Comparison of ENCODE assay signal across 8 mouse cellular contexts in the genomic region with DNA sequence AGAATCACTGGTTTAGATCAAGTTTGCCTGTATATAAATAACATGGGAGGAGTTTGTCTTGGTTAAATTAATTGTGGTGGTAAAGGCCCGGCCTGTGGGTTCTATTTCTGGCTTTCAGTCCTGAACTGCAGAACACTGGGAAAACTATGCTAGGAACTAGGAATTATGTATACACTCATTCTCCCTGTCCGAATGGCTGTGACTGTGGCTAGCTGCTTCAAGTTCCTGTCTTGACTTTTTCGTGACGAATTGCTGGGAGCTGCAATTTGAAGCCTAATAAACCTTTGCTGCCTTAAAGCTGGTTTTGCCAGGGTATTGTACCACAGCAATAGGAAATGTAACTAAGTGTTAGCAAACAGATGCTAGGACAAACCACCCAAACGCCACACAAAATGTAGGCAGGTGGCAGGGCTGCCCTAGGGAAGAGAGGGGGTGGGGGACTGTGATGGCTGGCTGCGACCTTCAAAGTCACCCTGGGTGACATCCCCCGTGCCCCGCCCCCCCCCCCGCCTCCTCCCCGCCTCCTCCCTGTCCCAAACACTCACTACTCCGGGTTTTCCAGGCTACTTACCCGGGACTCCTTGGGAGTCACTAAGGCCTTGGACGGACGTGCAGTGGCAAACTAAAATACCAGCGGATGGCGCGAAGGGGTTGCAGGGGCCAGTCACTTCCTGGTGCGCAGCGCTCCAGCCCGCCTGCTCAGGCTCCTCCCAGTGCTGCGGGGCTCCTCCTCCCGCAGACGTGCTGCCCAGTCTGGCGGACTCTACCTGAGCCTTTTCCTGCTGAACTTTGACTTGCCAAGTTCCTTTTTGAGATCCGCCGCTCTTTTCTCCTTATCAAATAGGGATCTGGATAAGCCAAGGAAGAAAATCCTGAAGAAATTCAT. TPM values are rescaled to one million over a fixed set of nuclear protein-coding genes. Genes with fewer than 3 reads are reported as not detected.
DNase-seq lines count a peak whose midpoint lies in the region; ATAC-seq and TF ChIP-seq lines count a peak whose summit lies in the region.

A gene (minus strand): TSS at position 710 of the 886 bp plus-strand sequence.

- peak; percentile 39 to 47 for DNase-seq in CD8-positive naive resting alpha-beta T cell, adult 2 months (ENCODE audit: low read depth in 2 of 2, low spot score in 2 of 2)
- DNase-seq in brain, adult 2 months (ENCODE audit: low read depth, low spot score), result peak; percentile 77
- DNase-seq in neural tube, embryonic 11.5 days (ENCODE audit: low spot score), result peak; percentile 58
- DNase-seq in stomach, postnatal 0 days (ENCODE audit: low spot score), result peak; percentile 76

- no peaks in the 10 kb centered on the region for H3K27me3 ChIP-seq in erythroblast, embryonic 14.5 days (ENCODE audit: control insufficient read depth)
- H3K27me3 ChIP-seq in heart, embryonic 13.5 days (replicated peaks), result no peaks in the 10 kb centered on the region
- H3K27me3 ChIP-seq in kidney, embryonic 16.5 days (ENCODE audit: insufficient read depth, low read length), result no peaks in the 10 kb centered on the region; the same call in 1 of the 2 replicates
- H3K27me3 ChIP-seq in liver, embryonic 16.5 days (ENCODE audit: control insufficient read depth, insufficient read depth, low read depth, low read length), result no peaks in the 10 kb centered on the region
- H3K27me3 ChIP-seq in neural tube, embryonic 11.5 days (ENCODE audit: control insufficient read depth, insufficient read depth, low read length), result peaks cover 3% of the 10 kb centered on the region; the same call in 1 of the 2 replicates
- H3K27me3 ChIP-seq in stomach, postnatal 0 days (ENCODE audit: control insufficient read depth, insufficient read depth, low read length), result no peaks in the 10 kb centered on the region

- 6% methylated on average over 23 of the region's 26 CpGs for WGBS in heart, embryonic 13.5 days
- WGBS in kidney, embryonic 16.5 days, result 19% methylated on average over 23 of the region's 26 CpGs
- 13% methylated on average over 25 of the region's 26 CpGs for WGBS in liver, embryonic 16.5 days (ENCODE audit: insufficient replicate concordance)
- WGBS in neural tube, embryonic 11.5 days, result 19% methylated on average over 20 of the region's 26 CpGs
- WGBS in stomach, postnatal 0 days, result 17% methylated on average over 19 of the region's 26 CpGs

- no peak for TF ChIP-seq EP300 in stomach, postnatal 0 days (optimal IDR thresholded peaks at IDR 0.05)

- no peak for TF ChIP-seq CTCF in stomach, postnatal 0 days (IDR thresholded peaks at IDR 0.05; ENCODE audit: low read depth)

- H3K27ac ChIP-seq in heart, embryonic 13.5 days (replicated peaks), result peak within 1 kb of the TSS; percentile 91
- peak within 1 kb of the TSS; percentile 85 for H3K27ac ChIP-seq in kidney, embryonic 16.5 days (ENCODE audit: low read length)
- no peak within 1 kb of the TSS for H3K27ac ChIP-seq in liver, embryonic 16.5 days (ENCODE audit: low read length)
- no peak within 1 kb of the TSS for H3K27ac ChIP-seq in neural tube, embryonic 11.5 days (ENCODE audit: low read depth, low read length)
- peak within 1 kb of the TSS; percentile 76 for H3K27ac ChIP-seq in stomach, postnatal 0 days (replicated peaks)

- H3K9ac ChIP-seq in heart, embryonic 13.5 days, result peak within 1 kb of the TSS; percentile 74
- peak within 1 kb of the TSS; percentile 48 for H3K9ac ChIP-seq in kidney, embryonic 16.5 days (replicated peaks; ENCODE audit: low read length)
- H3K9ac ChIP-seq in liver, embryonic 16.5 days (ENCODE audit: low read depth, low read length), result peak within 1 kb of the TSS; percentile 61
- no peak within 1 kb of the TSS for H3K9ac ChIP-seq in neural tube, embryonic 11.5 days (ENCODE audit: low read length)
- peak within 1 kb of the TSS; percentile 27; the same call in 1 of the 2 replicates for H3K9ac ChIP-seq in stomach, postnatal 0 days (ENCODE audit: low read length)

- no peaks in the 10 kb centered on the region for H3K9me3 ChIP-seq in erythroblast, embryonic 14.5 days (ENCODE audit: control insufficient read depth, low read length)
- H3K9me3 ChIP-seq in heart, embryonic 13.5 days, result no peaks in the 10 kb centered on the region
- H3K9me3 ChIP-seq in kidney, embryonic 16.5 days (ENCODE audit: low read length), result no peaks in the 10 kb centered on the region
- no peaks in the 10 kb centered on the region for H3K9me3 ChIP-seq in liver, embryonic 16.5 days (replicated peaks; ENCODE audit: control insufficient read depth, low read length)
- H3K9me3 ChIP-seq in neural tube, embryonic 11.5 days (ENCODE audit: control insufficient read depth, low read length), result no peaks in the 10 kb centered on the region
- no peaks in the 10 kb centered on the region for H3K9me3 ChIP-seq in stomach, postnatal 0 days (ENCODE audit: control insufficient read depth, low read length)

- H3K4me1 ChIP-seq in erythroblast, embryonic 14.5 days (ENCODE audit: control insufficient read depth), result peaks cover 8% of the 10 kb centered on the region
- no peaks in the 10 kb centered on the region for H3K4me1 ChIP-seq in heart, embryonic 13.5 days
- H3K4me1 ChIP-seq in kidney, embryonic 16.5 days (ENCODE audit: insufficient read depth, low read length), result 0 out of 2 replicates have a peak, but pooled peaks cover 2% of the 10 kb centered on the region
- no peaks in the 10 kb centered on the region; the same call in 1 of the 2 replicates for H3K4me1 ChIP-seq in liver, embryonic 16.5 days (ENCODE audit: control insufficient read depth, low read depth, low read length)
- H3K4me1 ChIP-seq in neural tube, embryonic 11.5 days (ENCODE audit: control insufficient read depth, insufficient read depth, low read length), result no peaks in the 10 kb centered on the region
- no peaks in the 10 kb centered on the region for H3K4me1 ChIP-seq in stomach, postnatal 0 days (replicated peaks; ENCODE audit: control insufficient read depth, insufficient read depth)

- peak within 1 kb of the TSS; percentile 67 for H3K4me3 ChIP-seq in erythroblast, embryonic 14.5 days (replicated peaks)
- peak within 1 kb of the TSS; percentile 53 for H3K4me3 ChIP-seq in heart, embryonic 13.5 days
- H3K4me3 ChIP-seq in kidney, embryonic 16.5 days (ENCODE audit: low read length), result peak within 1 kb of the TSS; percentile 49
- peak within 1 kb of the TSS; percentile 65 for H3K4me3 ChIP-seq in liver, embryonic 16.5 days (ENCODE audit: low read depth, low read length)
- peak within 1 kb of the TSS; percentile 27; the same call in 1 of the 2 replicates for H3K4me3 ChIP-seq in neural tube, embryonic 11.5 days (ENCODE audit: low read depth, low read length)
- H3K4me3 ChIP-seq in stomach, postnatal 0 days (ENCODE audit: low read depth, low read length), result peak within 1 kb of the TSS; percentile 37

- ATAC-seq in heart, embryonic 13.5 days (ENCODE audit: extremely low read depth, insufficient number of reproducible peaks, low FRiP score, low TSS enrichment), result peak; percentile 70
- ATAC-seq in kidney, embryonic 16.5 days (ENCODE audit: low FRiP score, low TSS enrichment), result peak; percentile 96
- peak; percentile 96 for ATAC-seq in liver, embryonic 16.5 days (ENCODE audit: low read depth)
- peak; percentile 76 for ATAC-seq in neural tube, embryonic 11.5 days (ENCODE audit: insufficient read depth, low FRiP score, low TSS enrichment)
- peak; percentile 97 for ATAC-seq in stomach, postnatal 0 days (ENCODE audit: low FRiP score, low TSS enrichment)

- H3K36me3 ChIP-seq in erythroblast, embryonic 14.5 days (ENCODE audit: control insufficient read depth), result no peaks in the 10 kb centered on the region
- no peaks in the 10 kb centered on the region for H3K36me3 ChIP-seq in heart, embryonic 13.5 days
- no peaks in the 10 kb centered on the region for H3K36me3 ChIP-seq in kidney, embryonic 16.5 days (ENCODE audit: insufficient read depth, low read length)
- H3K36me3 ChIP-seq in liver, embryonic 16.5 days (ENCODE audit: control insufficient read depth, insufficient read depth), result no peaks in the 10 kb centered on the region
- no peaks in the 10 kb centered on the region for H3K36me3 ChIP-seq in neural tube, embryonic 11.5 days (ENCODE audit: control insufficient read depth, insufficient read depth, low read length)
- no peaks in the 10 kb centered on the region for H3K36me3 ChIP-seq in stomach, postnatal 0 days (ENCODE audit: control insufficient read depth, insufficient read depth, low read length)

- H3K4me2 ChIP-seq in heart, embryonic 13.5 days, result peak within 1 kb of the TSS; percentile 68
- peak within 1 kb of the TSS; percentile 51 for H3K4me2 ChIP-seq in kidney, embryonic 16.5 days (replicated peaks; ENCODE audit: low read depth, low read length)
- peak within 1 kb of the TSS; percentile 61 for H3K4me2 ChIP-seq in liver, embryonic 16.5 days (ENCODE audit: low read depth, low read length)
- peak within 1 kb of the TSS; percentile 15 for H3K4me2 ChIP-seq in neural tube, embryonic 11.5 days (ENCODE audit: low read depth)
- peak within 1 kb of the TSS; percentile 49 for H3K4me2 ChIP-seq in stomach, postnatal 0 days (replicated peaks; ENCODE audit: low read depth)

RNA-seq across cellular contexts. Expression of the gene that starts here (rescaled TPM):
- polyA plus RNA-seq in erythroblast, embryonic 14.5 days (2012), result 0.06 and 0.20 TPM in 2 replicates
- polyA plus RNA-seq in heart, embryonic 13.5 days (2015; fragmentation: Nextera tagmentation; extraction: Ambion mirVana), result 34.2 and 36.8 TPM in 2 replicates
- polyA plus RNA-seq in kidney, embryonic 16.5 days (2015; fragmentation: Nextera tagmentation; extraction: Ambion mirVana), result 20.8 and 22.2 TPM in 2 replicates
- 8.7 and 8.9 TPM in 2 replicates for polyA plus RNA-seq in liver, embryonic 16.5 days (2015; fragmentation: Nextera tagmentation; extraction: Ambion mirVana)
- 6.6 and 7.9 TPM in 2 replicates for polyA plus RNA-seq in neural tube, embryonic 11.5 days (2014; fragmentation: Nextera tagmentation; extraction: Ambion mirVana)
- 12.8 and 13.7 TPM in 2 replicates for polyA plus RNA-seq in stomach, postnatal 0 days (2015; fragmentation: Nextera tagmentation; extraction: Ambion mirVana)

Comparison
In these comparisons a context has a peak if more than half of its experiments do, and no peak if none do; other contexts are left out.
1. H3K27ac ChIP-seq: peak in heart, embryonic 13.5 days (single experiment), kidney, embryonic 16.5 days (single experiment) and stomach, postnatal 0 days (single experiment); none in liver, embryonic 16.5 days (single experiment) and neural tube, embryonic 11.5 days (single experiment).
2. H3K4me2 ChIP-seq: peak in every context shown above with its lines; median percentile 68 in heart, embryonic 13.5 days; 61 in liver, embryonic 16.5 days; 51 in kidney, embryonic 16.5 days; 49 in stomach, postnatal 0 days; 15 in neural tube, embryonic 11.5 days.
3. Peak in every context shown above with its lines, with median percentiles within 50 percentile points of each other: DNase-seq, H3K4me3 ChIP-seq and ATAC-seq.